Mouse (Mus musculus): ENCODE measurements at regions not wholly inside any gene's neighbourhood (a gene's known extent, or its start where the extent isn't known, plus 50 kb on each side); places are given as distances from the start of the nearest gene placed in this dataset.
A peak's percentile ranks its signal among the peaks of the same experiment; 100 is the strongest.
"Not testable (repeated sequence)": the region's sequence is repeated elsewhere in the genome, so short reads cannot be mapped to it uniquely, and the experiment has no call there.

DNA sequence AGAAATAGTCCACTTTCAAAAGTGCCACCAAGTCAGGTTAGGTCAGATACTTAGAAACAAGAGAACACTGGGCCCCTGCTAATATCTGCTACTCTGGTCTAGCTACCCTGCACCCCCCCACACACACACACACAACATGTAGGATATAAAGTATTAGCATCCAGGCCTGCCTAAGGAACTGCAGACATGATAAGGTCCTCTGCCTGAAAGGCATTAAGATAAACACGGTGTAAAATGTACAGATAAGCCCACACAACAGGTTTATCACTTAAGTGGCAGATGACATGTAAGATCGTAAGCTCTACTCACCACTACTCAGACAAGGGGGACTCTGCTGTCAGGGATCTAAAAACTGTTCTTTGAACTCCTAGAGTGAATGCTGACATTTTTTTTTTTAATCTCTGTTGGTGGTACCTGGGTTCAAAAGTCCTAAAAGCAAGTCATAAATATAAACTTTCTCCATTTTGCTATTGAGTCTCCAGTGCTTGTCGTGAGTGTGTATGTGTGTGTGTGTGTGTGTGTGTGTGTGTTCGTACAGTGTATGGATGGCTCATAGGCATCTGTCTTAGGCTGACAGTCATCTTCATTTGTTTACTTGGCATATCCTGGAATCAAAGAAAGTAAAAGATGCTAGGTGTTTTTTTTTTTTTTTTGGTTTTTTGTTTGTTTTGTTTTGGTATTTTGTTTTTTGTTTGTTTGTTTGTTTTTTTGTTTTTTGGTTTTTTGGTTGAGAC lies 52.2 kb downstream of the Gm9817 start:
- DNase-seq = no peak

DNA sequence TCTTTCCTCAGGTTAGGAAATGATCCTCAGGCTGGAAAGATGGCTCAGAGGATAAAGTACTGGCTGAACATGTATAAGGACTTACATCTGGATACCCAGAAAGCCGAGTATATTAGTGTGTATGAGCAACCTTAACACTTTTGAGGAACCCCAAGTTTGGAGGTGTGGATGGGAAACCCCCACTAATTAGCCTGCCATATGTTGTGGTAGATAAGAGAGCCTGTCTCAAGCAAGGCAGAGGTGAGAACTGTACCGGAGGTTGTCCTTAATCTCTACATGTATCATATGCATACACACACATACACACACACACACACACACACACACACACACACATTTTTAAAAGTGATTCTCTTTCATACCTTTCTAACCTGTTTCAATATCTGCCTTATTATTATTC lies 62.1 kb downstream of the Gm9817 start:
- no peak for DNase-seq

DNA sequence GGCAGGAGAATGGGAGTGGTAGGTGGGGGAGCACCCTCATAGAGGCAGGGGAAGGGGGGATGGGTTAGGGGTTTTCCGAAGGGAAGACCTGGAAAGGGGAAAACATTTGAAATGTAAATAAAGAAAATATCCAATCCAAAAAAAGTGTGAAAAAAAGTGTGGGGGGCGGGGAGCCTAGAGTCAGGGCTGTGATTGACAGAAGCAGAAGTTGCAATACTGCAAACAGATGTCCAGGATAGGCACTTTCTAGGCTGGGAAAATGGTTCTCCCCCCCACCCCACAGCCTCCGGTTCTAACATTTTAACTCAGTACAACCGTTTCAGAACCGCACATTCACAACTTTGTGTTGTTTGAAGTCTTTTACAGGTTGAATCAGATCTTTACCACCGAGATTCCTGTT lies 66.6 kb downstream of the Gm9817 start:
- DNase-seq = no peak

DNA sequence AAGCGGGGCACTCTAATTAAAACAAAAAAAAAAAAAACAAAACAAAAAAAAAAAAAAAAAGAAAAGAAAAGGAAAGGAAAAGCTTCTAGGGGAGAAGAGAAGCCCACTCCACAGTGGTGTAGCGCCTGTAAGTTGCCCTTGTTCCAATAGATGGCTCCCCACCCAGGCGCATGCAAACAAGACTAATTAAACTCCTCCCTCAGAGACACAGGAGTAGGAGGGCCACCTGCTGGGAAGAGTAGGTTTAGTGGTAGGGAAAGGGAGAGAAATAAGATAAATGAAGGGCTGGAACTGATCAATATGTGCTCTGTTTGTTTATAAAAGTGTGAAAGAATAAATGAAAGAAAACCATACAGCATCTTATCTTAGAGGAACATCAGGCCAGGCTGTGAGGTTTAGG lies 77.7 kb downstream of the Gm9817 start:
- no peak for DNase-seq

DNA sequence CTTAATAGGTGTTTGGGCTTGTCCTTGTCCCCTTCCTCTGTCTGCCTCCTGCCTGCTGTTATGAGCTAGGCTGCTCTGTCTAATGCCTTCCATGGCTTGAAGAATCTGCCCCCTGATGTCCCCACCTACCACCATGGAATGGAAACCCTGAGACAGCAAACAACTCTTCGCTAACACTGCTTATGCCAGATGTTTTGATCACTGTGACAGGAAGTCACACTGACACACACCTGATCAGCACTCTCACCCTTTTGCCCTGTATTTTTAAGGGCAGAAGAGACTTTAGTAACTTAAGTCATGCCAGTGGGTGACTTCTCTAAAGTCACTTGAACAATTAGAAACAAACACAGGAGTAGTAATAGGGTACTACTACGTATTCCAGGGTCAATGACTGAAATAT lies 78.5 kb downstream of the Gm9817 start:
- DNase-seq = no peak

DNA sequence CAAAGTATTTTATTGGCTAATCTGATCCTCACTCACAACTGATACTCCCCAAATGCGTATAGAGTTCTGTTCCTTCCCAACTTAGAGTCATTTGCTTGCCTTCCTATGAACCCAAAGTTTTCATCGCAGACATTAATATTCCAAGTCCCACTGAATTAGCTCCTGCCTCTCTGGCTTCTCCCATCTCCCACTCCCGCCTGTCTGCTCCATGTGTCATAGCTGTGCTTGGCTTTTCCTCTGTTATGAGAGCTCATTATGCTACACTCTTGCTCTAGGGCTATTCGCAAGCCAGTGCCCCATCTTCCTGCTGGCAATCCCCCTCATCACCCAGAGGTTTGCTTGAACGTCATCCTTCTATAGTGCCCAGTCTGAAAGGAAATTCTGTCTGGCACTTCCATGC lies 81.8 kb downstream of the Gm9817 start:
- DNase-seq = no peak

DNA sequence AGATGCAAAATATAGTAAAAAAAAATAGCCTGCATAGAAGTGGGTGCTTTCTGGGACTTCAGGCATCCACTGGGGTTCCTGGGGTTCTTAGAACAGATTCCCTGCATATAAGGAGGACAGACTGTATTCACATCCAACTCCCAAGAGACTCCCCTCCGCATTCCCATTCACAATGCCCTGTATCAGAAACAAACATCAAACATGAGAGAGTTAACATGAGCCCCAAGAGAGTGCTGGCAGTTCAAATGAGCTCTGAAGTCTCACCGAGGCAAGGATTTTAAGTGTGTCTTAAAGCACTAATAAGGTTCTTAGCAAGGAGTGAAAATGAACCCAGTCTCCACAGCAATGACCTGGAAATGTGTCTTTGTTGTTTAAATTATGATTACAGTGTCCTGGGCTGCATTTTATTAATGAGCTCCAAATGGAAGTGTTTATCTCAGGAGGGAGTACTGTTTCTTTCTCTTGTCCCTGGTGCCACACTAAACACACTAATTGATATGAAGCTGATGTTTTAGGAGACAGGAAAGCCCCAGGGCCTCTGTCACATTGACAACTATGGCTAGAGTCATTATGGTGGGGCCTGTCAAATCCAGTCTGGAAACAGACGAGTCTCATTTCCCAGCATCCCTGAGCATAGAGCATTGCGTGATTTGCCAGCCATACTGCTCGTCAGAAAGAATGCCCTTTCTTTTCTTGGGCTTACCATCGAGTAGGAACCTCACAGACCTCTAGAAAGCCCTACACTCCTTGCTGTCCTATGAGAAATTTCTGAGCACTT lies 85.7 kb downstream of the Gm9817 start:
- DNase-seq = no peak

DNA sequence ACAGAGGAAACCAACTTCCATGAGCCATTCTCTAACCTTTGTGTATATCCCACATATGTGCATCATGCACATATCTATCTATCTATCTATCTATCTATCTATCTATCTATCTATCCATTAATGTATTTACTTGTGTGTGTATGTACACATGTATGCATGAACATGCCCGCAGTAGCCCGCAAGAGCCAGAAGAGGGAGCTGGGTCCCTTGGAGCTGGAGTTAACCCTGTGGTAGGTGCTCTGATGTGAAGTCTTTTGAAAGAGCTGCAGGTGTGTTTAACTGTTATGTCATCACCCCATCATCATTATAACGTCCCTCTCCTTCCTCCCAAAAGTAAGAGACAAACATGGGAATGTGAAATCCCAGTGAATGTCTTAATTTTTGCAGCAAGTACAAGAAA lies 86.7 kb downstream of the Gm9817 start:
- no peak for DNase-seq

DNA sequence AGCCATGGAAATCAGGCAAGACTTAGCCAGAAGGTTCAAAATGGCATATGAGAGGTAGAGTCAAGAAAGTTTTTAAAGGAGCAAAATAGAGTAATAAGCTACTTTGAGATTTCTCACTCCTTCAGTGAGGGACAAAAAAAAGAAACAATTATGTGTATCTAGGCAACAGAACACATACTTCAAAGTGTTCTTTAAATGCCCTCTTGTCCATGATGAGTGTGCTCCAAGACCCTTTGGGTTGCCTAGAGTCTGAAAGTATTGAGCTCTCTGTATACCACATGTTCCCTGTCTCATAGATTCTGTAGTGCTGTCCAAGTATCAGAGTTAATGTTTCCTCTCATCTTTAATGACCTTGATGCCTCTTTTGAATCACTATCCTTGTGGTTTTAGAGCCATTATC lies 91.2 kb downstream of the Gm9817 start:
- DNase-seq = no peak

DNA sequence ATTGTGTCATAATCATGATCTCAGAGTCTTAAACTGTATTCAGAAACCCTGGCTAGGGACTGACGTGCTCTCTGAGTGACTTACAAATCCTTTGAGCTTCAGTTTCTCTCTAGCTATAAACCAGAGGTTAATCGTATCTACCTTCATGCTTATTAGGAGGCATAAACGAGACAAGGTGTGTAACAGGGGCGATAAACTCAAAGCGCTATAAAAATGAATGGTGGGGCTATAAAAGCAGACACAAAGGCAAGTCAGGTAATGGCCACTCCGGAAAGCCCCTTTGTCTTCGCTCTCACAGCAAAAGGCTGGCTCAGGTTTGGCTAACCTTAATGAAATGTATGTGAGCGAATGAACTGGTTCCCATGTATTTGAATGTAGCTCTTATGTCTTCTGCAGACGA lies 94.6 kb downstream of the Gm9817 start:
- DNase-seq = no peak

DNA sequence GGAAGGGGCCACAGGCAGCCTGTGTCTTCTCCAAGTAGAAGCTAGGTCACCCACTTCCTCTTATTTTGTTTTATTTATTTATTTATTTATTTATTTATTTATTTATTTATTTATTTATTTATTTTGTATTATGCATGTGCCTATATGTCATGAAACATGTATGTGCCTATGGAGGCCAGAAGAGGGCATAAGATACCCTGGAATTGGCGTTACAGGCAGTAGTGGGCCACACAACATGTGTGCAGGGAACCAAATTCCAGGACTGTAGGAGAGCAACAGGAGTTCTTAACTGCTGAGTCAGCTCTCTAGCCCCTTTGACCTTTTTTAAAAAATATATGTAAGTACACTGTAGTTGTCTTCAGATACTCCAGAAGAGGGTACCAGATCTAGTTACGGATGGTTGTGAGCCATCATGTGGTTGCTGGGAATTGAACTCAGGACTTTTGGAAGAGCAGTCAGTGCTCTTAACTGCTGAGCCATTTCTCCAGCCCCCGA lies 97.3 kb downstream of the Gm9817 start:
- DNase-seq = not testable (repeated sequence)

DNA sequence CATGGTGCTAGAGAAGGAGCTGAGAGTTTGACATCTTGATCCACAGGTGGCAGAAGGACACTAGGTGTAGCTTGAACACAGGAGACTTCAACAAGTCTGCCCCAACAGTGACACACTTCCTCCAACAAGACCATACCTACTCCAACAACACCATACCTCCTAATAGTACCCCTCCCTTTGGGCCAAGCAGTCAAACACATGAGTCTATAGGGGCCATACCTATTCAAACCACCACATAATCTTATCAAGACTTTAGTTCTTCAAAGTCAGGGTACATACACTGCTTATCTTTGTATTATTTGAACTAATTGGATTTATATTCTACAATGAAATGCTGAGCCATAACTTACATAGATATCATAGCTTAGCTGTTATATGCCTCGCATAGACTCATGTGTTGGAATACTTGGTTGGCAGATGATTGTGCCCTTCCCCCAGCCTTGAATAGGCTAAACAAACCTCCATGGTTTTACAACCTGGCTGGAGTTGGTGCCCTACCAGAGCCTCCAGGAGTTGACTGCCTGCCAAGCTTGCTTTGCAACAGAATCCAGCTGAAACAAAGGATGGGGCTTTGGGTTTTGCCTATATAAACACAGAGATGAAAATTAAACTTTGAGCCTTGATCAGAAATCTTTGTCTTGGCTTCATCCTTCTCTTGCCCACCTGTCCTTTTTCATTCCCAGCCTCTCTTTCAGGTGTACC lies 103.2 kb downstream of the Gm9817 start:
- no peak for DNase-seq

DNA sequence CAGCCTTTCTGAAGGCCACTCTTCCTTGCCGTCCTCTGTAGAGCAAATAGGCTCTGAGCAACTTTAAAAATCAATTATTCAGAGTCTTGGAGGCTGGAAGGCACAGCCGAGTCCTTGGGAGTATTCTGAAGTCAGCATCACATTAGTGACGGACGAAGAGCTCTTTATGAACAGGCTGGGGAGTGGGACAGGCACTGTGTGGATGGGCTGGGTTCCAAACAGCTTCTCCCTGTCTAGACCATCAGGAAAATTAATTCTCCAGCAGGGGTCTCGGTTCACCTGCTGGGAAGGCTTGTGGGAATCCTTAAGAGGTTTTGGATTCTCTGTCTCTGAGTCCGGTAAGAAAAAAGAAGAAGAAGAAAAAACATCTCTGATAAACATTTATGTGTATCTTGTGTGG lies 110.9 kb downstream of the Gm9817 start:
- DNase-seq = no peak

DNA sequence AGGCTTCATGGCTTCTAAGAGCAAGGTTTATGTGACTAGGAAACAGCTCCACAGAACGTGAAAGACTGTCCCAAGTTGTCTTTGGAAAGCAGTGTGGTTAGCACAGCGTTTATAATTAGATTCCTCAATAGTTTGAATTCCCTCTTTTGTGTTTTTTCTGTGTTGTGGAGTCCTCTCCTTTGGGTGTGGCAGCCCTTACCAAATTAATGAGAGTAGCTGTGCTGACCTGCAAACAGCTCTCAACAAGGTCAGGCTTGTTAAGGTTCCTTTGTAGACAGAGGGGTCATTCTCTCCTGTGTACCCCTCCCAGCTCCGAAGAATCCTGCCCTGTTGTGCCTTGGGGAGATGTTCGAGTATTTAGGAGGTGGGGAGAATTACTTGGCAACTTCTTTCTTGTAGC lies 111.7 kb downstream of the Gm9817 start:
- DNase-seq = no peak

DNA sequence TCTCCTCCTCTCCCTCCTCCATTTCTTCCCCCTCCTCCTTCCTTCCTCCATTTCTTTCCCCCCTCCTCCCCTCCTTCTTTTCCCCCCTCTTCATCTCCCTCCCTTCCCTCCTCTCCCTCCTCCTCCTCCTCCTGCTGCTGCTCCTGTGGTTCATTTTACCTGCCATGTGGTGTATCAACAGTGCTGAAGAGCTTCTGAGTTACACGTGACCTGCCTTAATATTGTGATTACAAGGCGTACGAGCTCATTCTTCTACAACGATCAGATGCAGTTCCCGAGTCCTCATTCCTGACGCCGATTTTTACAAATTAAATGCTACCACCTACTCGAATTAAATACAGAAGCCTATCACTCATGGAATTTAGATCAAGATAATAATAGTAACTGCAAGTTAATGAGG lies 113.6 kb downstream of the Gm9817 start:
- DNase-seq = no peak

DNA sequence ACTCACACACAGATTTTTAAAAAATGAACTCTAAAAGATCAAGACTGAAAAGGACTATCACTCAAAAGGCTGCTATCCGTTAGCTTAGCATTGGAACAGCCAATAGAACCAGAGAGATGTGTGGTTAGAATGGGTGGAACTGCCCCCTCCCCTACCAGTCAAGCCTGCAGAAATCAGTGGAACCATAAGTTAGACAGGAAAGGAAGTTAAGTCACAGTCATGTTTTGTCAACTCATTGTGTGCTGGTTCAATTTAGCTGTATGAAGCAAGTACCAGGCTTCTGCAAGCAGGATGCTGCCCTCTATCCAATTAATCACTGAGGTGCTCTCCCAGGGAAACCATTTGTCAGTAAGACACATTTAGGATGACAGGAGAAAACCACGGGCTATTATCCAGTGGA lies 117.1 kb downstream of the Gm9817 start:
- DNase-seq = no peak

DNA sequence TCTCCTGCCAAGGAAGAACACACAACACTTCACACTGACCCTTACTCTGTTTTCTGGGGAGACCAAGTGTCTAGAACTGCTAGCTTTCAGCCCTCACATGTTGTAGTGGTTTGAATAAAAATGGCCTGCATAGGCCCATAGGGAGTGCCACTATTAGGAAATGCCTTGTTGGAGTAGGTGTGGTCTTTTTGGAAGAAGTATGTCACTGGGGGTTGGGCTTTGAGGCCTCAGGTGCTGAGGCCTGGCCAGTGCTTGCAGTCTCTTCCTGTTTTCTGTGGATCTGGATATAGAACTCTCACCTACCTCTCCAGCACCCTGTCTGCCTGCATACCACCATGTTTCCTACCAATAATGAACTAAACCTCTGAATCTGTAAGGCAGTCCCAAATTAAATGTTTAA lies 117.9 kb downstream of the Gm9817 start:
- DNase-seq = no peak

DNA sequence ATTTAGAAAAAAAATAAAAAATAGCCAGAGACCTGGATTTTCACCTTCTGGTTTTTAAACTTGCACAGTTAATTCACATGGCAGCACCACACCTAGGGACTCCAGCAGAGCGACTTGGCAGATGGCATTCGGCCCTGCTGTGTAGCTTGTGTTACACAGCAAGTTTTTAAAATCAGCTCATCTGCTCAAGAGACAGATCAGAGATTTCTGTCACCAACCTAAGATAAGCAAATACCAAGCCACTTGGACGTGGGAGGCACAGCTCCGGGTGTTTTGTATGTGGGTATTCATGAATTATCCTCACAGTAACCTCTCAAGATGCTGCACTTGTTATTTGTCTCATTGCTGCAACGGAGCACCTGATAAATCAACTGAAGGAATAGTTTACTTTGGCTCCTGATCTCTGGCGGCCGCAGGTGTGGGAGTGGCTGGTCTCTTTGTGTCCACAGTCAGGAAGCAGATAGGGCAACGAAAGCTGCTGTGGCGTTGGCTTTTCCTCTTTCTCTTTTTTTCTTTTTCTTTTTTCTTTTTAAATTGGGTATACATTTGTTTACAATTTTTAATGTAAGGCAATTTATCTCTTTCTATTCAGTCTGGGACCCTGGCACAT lies 122.1 kb downstream of the Gm9817 start:
- peak; percentile 21 for DNase-seq

DNA sequence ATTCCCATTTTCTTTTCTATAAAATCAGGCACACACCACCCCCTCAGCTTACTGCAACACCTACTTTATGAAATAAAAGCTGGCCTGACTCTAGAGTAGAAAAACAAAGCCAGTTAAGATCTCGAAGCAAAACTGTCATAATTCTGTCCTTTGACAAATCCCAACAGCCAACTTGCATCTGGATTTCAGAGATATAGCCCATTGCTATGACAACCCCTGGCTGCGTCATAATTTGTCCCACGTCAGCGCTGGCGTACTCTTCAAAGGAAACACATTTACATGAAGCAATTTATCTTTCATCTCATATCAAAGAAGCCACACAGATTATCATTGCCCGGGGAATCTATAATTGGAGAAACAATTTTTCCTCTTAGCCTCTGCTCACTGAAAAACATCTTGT lies 126.4 kb downstream of the Gm9817 start:
- DNase-seq = no peak

DNA sequence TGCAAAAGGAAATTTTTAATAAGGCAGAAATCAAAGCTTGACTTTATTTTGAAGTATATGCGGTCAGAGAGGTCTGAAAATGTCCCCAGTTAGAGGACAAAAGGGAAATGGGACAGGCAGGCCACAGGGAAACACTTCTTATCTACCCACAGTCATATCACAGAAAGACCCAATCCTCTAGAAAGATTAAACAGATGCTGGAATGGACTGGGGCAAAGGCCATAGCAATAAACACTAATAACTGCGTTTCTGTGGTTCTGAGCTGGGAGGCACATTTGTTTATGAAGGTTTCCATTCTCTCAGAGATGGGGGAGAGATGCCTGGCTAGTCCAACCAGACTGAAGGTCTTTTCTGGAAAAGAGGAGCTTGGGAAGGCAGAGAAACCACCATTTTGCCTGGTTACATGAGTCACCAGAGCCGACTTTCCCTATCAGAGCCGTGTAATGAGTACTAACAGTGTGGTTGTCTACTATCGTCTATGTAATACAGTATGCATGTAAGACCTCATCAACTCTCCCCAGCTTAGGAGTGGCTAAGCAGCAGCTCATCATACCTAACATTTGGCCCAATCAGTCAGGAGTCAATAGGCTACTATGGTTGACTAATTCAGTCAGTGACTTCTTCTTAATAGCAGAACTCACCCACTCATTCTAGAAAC lies 130.2 kb downstream of the Gm9817 start:
- no peak for DNase-seq

DNA sequence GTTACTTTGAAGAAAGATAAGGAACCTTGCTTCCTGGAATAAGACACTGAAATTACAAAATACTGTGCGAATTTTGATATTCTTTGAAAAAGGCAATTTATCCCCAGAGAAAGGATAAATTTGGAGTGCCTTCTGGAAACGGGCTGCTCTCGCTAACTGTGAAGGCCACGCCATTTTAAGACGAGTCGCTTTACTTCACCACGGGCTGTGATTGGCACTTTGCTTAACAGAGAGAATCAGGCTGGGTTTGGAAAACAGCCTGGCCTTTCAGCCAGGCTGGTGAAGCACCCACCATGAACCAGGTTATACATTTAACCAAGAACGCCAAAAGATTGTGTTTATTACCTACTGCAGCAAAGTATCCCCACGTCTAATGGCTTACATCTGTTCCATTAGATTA lies 132.7 kb downstream of the Gm9817 start:
- no peak for DNase-seq

DNA sequence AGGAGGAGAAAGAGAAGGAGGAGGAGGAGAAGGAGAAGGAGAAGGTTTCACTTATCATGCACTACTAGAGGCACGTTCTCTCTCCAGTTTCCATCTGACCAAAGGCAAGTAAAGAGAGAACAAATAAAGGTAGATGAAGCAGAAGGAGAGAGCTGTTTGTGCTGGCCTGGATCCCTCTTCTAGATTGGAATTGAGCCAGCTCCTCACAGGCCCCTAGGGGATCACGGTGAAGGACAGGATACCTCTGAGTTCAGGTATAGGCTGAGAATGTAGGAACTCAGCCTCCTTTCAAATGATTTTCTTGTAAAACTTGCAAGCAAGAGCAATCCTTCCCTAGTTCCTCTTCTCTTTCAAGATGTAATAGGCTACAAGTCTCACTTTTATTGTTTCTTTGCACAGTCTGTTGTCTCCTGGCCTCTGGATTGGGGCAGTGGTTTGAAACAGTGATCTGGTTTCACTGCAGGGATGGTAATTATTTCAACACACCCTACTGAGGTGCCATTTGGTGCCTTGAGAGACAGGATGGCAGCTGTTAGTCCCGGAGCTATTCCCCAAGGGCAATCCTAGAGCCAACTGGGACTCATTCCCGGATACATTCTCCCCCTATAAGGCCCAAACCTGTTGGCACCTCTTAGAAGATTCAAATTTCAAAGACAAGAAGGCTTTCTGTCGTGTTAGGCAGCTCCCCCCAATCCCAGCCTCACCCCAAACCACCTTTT lies 134.8 kb downstream of the Gm9817 start:
- DNase-seq = peak; percentile 6
